Mouse (Mus musculus) cerebellum, postnatal 4 days (tissue): Measurements from ENCODE around the gene Slc5a2.

ENCODE experiments used
- DNase-seq, 2 experiments: peaks; one replicate each; pipeline ENCODE4 v3.0.0; 2022; ENCODE audit warnings: low spot score in 2 of 2, mixed read lengths in 1 of 2

The Slc5a2 gene

GRCm38 (mm10) chr7:128298481-128299342, 33.3 kb downstream of the Slc5a2 start:
- DNase-seq: no peak

GRCm38 (mm10) chr7:128300952-128301351, 35.5 kb downstream of the Slc5a2 start:
- DNase-seq: no peak

GRCm38 (mm10) chr7:128302151-128302550, 36.7 kb downstream of the Slc5a2 start:
- DNase-seq: no peak

GRCm38 (mm10) chr7:128304198-128304597, 38.7 kb downstream of the Slc5a2 start:
- no peak for DNase-seq

- DNase-seq: peak in 1 of 2 experiments; percentile 47
Measured at GRCm38 (mm10) chr7:128304907-128305306, 39.5 kb downstream of the Slc5a2 start.

DNA sequence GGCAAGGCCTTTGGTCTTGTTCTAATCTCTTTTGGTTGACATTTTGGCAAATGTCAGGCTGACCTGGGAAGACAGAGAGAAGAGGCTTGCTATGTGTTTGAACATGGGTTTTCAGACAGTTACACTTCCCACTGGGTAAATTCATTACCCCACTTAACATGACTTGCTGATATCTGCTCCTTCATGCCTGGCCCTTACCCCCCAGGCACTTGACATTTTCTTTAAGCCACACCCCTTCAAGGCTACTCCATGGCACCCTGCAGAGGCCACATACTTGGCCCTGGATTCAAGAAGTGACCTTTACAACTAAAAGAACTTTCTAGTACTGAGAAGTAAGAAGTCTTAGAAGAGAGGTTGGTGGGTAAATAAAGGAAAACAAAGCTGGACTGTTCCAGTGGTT, 42.4 kb downstream of the Slc5a2 start:
- DNase-seq: no peak

GRCm38 (mm10) chr7:128309216-128309615, 43.8 kb downstream of the Slc5a2 start:
- DNase-seq: no peak

GRCm38 (mm10) chr7:128309776-128310175, 44.3 kb downstream of the Slc5a2 start:
- DNase-seq: peak in 1 of 2 experiments; percentile 9

DNA sequence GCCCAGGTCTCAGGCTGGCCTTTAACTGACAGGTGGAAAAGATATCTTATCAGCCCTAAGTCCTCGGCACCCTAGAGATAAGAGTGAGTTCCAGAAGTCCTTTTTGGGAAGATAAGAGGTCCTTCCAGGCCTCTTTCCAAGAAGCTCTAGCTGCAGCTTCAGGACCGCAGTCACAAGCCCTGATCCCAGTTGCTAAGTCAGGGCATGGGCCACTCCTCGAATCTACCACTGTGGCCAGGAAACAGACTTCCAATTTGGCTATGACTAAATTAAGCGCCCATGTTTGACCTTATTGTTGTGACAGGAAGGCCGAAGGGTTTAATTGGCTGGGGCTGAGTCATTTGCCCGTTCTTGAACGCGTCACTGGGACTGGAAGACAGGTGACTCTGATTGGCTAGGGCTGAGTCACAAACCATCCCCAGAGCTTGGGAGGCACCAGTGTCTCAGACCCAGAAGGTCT, 44.8 kb downstream of the Slc5a2 start:
- no peak for DNase-seq

DNA sequence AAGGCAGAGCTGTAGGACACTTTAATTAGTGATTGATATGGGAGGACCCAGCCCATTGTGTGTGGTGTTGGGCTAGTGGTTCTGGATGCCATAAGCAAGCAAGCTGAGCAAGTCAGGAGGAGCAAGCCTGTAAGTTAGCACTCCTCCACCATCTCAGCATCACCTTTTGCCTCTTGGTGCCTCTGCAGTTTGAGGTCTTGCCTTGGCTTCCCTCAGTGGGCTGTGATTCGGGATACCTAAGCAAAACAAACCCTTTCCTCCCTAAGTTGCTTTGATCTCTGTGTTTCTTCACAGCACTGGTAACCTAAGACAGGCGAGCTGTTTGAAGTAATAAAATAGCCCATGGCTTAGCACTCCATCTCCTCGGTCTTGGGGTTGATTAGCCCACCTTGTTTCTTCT, 45.8 kb downstream of the Slc5a2 start:
- no peak for DNase-seq

DNA sequence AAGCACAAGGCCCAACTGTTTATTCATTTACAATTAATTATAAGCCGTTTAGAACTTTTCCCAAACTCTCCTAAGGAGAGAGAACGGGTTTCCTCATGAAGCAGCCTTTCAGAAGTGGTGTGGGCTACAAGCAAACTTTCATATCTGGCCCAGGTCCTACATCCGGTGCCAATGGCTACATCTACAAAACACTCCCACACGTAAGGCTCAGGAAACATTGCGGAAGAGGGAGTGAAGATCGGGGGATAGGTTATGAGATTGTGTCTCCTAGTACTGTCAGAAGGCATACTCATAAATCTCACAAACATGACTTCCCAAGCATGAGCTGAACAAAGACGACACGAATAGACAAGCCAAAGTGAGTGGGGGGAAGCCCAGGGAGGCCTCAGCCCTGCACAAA, 46.4 kb downstream of the Slc5a2 start:
- DNase-seq: no peak

DNA sequence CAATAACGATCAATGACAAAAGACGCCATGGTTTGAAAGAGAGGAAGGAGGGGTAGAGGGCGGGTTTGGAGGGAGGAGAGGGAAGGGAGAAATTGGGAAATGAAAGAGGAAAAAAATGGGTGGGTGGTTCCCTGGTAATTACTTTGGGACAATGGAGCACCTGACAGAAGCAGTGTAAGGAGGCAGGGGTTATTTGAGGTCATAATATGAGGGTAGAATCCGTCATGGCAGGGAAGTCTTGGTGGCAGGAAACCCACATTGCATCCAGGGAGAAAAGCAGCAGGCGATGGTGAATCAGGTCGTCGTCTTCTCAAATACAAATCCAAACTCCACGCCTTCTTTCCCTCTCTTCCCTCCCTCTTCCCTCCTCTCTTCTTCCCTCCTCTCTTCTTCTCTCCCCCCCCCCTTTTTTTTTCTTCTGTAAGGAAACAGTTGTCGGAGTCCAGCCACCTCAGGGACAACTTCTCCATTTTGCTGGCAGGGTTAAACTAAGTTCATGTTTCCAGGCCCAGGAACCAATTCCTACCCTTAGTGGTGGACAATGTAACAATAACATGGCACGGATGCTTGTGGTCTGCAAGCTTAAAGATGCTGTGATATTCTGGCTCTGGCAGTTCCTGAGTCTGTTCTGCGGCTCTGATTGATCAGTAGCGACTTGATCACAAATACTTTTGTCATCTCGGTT, 47.1 kb downstream of the Slc5a2 start:
- no peak for DNase-seq

- DNase-seq: no peak
Measured at GRCm38 (mm10) chr7:128313601-128314000, 48.1 kb downstream of the Slc5a2 start.

- no peak for DNase-seq
Measured at GRCm38 (mm10) chr7:128314491-128314890, 49.0 kb downstream of the Slc5a2 start.

GRCm38 (mm10) chr7:128317011-128317410, 51.6 kb downstream of the Slc5a2 start:
- no peak for DNase-seq

DNA sequence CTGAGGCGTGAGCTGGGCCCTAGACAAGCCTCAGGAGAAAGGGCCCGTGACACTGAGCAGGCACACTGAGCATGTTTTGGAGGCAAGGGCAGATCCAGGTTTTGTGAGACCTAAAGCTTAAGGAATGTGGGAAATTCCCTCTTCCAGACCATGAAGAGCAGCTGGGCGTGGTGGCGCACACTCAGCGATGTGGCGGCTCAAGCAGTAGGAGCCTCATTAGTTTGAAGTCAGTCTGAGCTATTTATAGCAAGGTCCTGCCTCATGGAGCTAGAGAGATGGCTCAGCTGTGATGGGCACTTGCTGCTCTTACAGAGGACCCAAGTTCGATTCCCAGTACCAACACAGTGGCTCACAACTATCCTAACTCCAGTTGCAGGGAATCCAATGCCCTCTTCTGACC, 53.7 kb downstream of the Slc5a2 start:
- no peak for DNase-seq

- DNase-seq: no peak
Measured at GRCm38 (mm10) chr7:128320219-128320816, 54.9 kb downstream of the Slc5a2 start.

DNA sequence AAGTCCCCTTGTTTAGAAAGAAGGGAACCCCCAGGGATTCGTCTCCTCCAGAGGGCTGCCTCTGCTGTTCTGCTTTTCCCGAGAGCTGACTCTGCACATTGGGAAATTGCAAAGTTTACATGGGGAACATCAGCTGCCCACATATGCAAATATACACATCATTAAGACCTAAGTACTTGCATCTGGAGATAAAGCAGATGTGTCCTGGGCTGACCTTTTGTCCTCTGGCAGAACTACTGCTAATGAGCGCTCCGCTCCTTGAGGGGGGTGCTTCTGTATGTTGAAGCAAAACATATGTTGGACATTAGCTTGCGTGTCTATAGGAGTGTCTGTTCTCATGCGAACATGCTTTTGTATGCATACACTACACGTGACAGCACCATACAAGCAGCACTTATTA, 55.8 kb downstream of the Slc5a2 start:
- no peak for DNase-seq
